Mouse (Mus musculus) bone marrow, adult 2 months (tissue): ENCODE results near the gene Rex1bd. TPM values are rescaled to one million over a fixed set of nuclear protein-coding genes. Genes with fewer than 3 reads are reported as not detected.
"Not testable (repeated sequence)": the region's sequence is repeated elsewhere in the genome, so short reads cannot be mapped to it uniquely, and the experiment has no call there.

Experiments used
- H3K27ac ChIP-seq: fragments of 200-500 bp; 2 replicates; pipeline ENCODE4 v1.5.1; 2012; ENCODE audit warnings: low read depth, mild to moderate bottlenecking, control low read depth, inconsistent platforms, low read length; ENCODE audit not compliant: control insufficient read depth, poor library complexity, insufficient read depth
- H3K4me1 ChIP-seq: fragments of 200-500 bp; 2 replicates; pipeline ENCODE4 v1.6.1; 2011; ENCODE audit warnings: low read length; ENCODE audit not compliant: control insufficient read depth, insufficient read depth
- H3K4me3 ChIP-seq: fragments of 200-500 bp; replicated peaks from 2 replicates; pipeline ENCODE3; 2011; ENCODE audit warnings: mild to moderate bottlenecking, low read depth, low read length, control low read depth; ENCODE audit not compliant: control insufficient read depth
- CTCF ChIP-seq: fragments of 200-500 bp; IDR thresholded peaks from 2 replicates; pipeline ENCODE4 v1.5.1; 2011; ENCODE audit warnings: low read length, control low read depth; ENCODE audit not compliant: control insufficient read depth, insufficient read depth
- POLR2A ChIP-seq: fragments of 200-500 bp; IDR thresholded peaks from 2 replicates; pipeline ENCODE4 v1.6.1; 2011; ENCODE audit warnings: low read depth, mild to moderate bottlenecking, control low read depth, low read length, borderline replicate concordance; ENCODE audit not compliant: control insufficient read depth
- WGBS: fragments of 180-500 bp; shearing (Covaris S2); methylation state at CpG from one replicate; pipeline ENCODE4 v1.1.7; 2018; 5-methylcytosine and 5-hydroxymethylcytosine counted together
- polyA plus RNA-seq: library from polyadenylated mRNA; stranded (reverse); fragments of >200 nt; gene quantifications from 2 replicates; pipeline ENCODE4 v1.2.4, GENCODE M21; 2011; ENCODE audit warnings: low replicate concordance; ENCODE audit not compliant: missing spikeins, insufficient read depth, insufficient read length

Gene Rex1bd
- polyA plus RNA-seq, 1 experiment: 63.6 TPM

GRCm38 (mm10) chr8:70522592-70523403 lies 16.2 kb upstream of the Rex1bd start:
- TF ChIP-seq POLR2A (peak; percentile 84; the same call in 1 of the 2 replicates), CTCF (peak; percentile 66)
- under 1% methylated on average over 51 of the region's 51 CpGs for WGBS
- Histone ChIP-seq H3K4me3 (peak overlapping the region; percentile 89), H3K4me1 (peaks cover 3% of the 10 kb centered on the region), H3K27ac (peak overlapping the region; percentile 72)

GRCm38 (mm10) chr8:70519606-70520005 lies 13.1 kb upstream of the Rex1bd start:
- H3K4me3 ChIP-seq: no peak overlapping the region
- no peak overlapping the region for H3K27ac ChIP-seq
- H3K4me1 ChIP-seq: no peaks in the 10 kb centered on the region; the same call in 1 of the 2 replicates
- WGBS: 56% methylated on average over 2 of the region's 2 CpGs
- TF ChIP-seq POLR2A (no peak), CTCF (no peak)

- Histone ChIP-seq H3K4me3 (no peak overlapping the region), H3K27ac (no peak overlapping the region), H3K4me1 (no peaks in the 10 kb centered on the region; the same call in 1 of the 2 replicates)
- TF ChIP-seq CTCF: no peak
- TF ChIP-seq POLR2A: no peak
- 87% methylated on average over 6 of the region's 6 CpGs for WGBS
These were observed 12.5 kb upstream of the Rex1bd start for GRCm38 (mm10) chr8:70519043-70519442.

- TF ChIP-seq POLR2A: no peak
- no peak for TF ChIP-seq CTCF
- 82% methylated on average over 10 of the region's 10 CpGs for WGBS
- Histone ChIP-seq H3K4me3 (no peak overlapping the region), H3K4me1 (no peaks in the 10 kb centered on the region), H3K27ac (no peak overlapping the region)
These were observed 11.5 kb upstream of the Rex1bd start for GRCm38 (mm10) chr8:70517940-70518643.

GRCm38 (mm10) chr8:70513441-70513840 lies 6.9 kb upstream of the Rex1bd start:
- WGBS: 29% methylated on average over 2 of the region's 2 CpGs
- Histone ChIP-seq H3K4me3 (no peak overlapping the region), H3K4me1 (peaks cover 5% of the 10 kb centered on the region), H3K27ac (no peak overlapping the region)
- TF ChIP-seq CTCF: no peak
- TF ChIP-seq POLR2A: no peak

GRCm38 (mm10) chr8:70512253-70512903 lies 5.8 kb upstream of the Rex1bd start:
- 57% methylated on average over 11 of the region's 11 CpGs for whole genome bisulfite sequencing
- Histone ChIP-seq H3K4me1 (peaks cover 5% of the 10 kb centered on the region), H3K27ac (no peak overlapping the region; the same call in 1 of the 2 replicates), H3K4me3 (no peak overlapping the region)
- TF ChIP-seq CTCF (no peak), POLR2A (no peak)

- WGBS: 82% methylated on average over 2 of the region's 2 CpGs
- H3K4me3 ChIP-seq: no peak overlapping the region
- H3K4me1 ChIP-seq: peaks cover 5% of the 10 kb centered on the region
- no peak overlapping the region for H3K27ac ChIP-seq
- TF ChIP-seq POLR2A (no peak), CTCF (no peak)
These were observed 5.2 kb upstream of the Rex1bd start for GRCm38 (mm10) chr8:70511770-70512169.

- 44% methylated on average over 6 of the region's 6 CpGs for WGBS
- peak overlapping the region; percentile 72 for H3K4me3 ChIP-seq
- H3K4me1 ChIP-seq: not testable (repeated sequence)
- H3K27ac ChIP-seq: peak overlapping the region; percentile 87; the same call in 1 of the 2 replicates
These were observed 4.6 kb upstream of the Rex1bd start for GRCm38 (mm10) chr8:70511174-70511573.
